Mouse (Mus musculus) brown adipose tissue, adult 24 weeks (tissue): ENCODE results near the gene Olfr512. TPM values are rescaled to one million over a fixed set of nuclear protein-coding genes. Genes with fewer than 3 reads are reported as not detected.

Experiments
- H3K27ac ChIP-seq: fragments of 200-500 bp; replicated peaks from 2 replicates; pipeline ENCODE4 v1.5.1; 2012; ENCODE audit warnings: low read depth, mild to moderate bottlenecking, low read length
- H3K4me1 ChIP-seq: fragments of 200-500 bp; 2 replicates; pipeline ENCODE4 v1.6.1; 2012; ENCODE audit warnings: low read length, mixed read lengths; ENCODE audit not compliant: control insufficient read depth, insufficient read depth, insufficient read length
- H3K4me3 ChIP-seq: fragments of 200-500 bp; 2 replicates; pipeline ENCODE4 v1.5.1; 2012; ENCODE audit warnings: low read depth, mild to moderate bottlenecking, low read length, moderate library complexity; ENCODE audit not compliant: insufficient read depth
- polyA plus RNA-seq: library from polyadenylated mRNA; stranded (reverse); fragments of >200 nt; gene quantifications from 2 replicates; pipeline ENCODE4 v1.2.4, GENCODE M21; 2012; ENCODE audit not compliant: missing spikeins, insufficient read depth, insufficient read length

Gene Olfr512
- polyA plus RNA-seq: not detected in 2 replicates

DNA sequence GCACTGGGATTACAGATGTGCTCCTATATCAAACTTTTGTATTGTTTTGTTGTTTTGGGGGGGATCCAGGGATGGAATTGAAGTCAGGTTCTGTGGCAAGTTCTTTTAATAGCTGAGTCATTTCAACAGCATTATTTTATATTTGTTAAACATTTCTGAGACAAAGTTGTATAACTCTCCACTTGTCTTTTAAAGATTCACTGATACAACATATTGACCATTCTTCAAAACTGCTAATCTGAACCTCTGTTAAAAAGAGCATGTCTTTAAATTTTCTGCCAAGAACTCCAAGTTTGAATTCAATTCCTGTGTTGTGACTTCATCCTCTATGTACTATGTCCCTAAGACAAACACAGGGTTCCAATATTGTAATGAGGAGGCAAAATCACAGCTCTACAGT is at the start of gene Olfr512:
TSS of gene Olfr512 (plus strand) at position 301 of the 400 bp plus-strand sequence.
- Histone ChIP-seq H3K4me3 (no peak within 1 kb of the TSS), H3K4me1 (no peaks in the 10 kb centered on the region), H3K27ac (no peak within 1 kb of the TSS)

DNA sequence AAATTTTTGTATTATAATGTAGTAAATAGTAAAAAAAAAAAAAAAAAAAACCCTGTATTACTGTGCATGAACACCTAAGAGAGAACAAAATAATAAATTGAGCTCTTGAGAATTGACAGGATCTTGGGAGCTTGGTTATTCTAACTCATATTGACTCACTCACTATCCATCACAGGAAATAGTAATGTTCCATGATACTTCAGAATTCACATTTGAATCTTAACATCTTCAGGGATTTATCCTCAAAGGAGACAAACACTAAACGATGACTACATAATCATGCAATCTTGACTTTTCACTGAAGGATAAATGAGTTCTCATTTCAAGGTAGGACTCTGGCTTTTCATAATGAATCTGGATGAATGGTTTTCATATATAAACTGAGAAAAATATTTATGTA is 47.0 kb upstream of the Olfr512 start, which contains the start of gene Olfr510:
TSS of gene Olfr510 (plus strand) at position 301 of the 400 bp plus-strand sequence.
- Histone ChIP-seq H3K4me1 (no peaks in the 10 kb centered on the region), H3K4me3 (no peak within 1 kb of the TSS), H3K27ac (no peak within 1 kb of the TSS)

DNA sequence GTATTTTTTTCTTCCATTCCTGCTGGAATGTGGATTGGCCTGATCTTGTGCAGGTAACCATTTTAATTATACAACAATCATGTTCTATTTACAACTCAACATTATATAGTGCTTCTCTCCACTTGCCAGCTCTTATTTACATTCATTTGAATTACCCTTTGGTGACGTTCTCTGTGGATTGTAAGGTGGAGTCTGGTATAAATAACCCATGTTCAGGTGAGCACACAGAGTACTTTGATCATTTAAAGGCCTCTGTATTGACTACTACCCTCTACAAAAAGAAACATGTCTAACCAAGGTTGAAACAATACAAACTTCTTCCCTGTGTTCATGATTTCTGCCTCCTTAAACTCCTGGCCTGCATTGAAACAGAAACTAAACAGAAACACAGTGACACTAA is 42.1 kb upstream of the Olfr512 start:
- no peak overlapping the region for H3K27ac ChIP-seq
- H3K4me3 ChIP-seq: no peak overlapping the region
- H3K4me1 ChIP-seq: no peaks in the 10 kb centered on the region

DNA sequence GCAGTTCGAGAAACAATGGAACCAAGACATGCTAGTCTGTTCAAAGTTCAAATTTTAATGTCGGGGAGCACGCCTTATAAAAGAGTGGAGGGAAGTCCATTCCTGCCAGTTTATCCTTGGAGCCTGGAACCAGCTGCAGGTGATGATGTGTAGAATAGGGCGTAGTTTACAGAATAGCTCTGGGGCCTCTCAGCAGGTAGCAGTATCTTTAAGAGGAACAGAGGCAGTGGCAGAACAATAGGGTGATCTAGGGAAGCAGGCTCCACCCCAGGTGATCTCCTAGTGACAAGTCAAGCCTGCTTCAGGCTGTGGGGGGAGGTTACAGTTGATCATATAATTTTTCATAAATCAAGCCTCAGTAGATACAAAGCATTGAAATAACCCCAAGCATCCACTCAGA is 34.2 kb upstream of the Olfr512 start:
- Histone ChIP-seq H3K4me1 (no peaks in the 10 kb centered on the region), H3K27ac (no peak overlapping the region), H3K4me3 (no peak overlapping the region)

DNA sequence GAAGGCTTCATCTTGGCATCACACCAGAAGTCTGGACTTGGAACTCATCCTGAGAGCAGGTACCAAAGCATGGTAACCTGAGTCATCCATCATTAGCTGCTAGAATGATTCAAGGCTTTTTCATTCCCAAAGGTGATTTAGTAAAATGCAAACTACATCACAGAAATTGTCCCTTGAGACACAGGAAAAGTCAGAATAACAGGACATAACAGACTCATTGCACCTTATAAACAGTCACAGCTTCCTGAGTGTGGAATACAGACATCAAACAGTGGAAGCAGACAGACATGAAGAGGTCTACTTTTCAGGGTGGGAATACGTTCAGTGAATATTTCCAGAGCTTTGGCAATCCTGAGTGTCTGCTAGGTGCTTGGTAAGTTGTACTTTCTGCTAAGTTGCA is 37.6 kb downstream of the Olfr512 start, which contains the start of gene Olfr513:
TSS of gene Olfr513 (plus strand) at position 301 of the 400 bp plus-strand sequence.
- no peaks in the 10 kb centered on the region for H3K4me1 ChIP-seq
- H3K27ac ChIP-seq: no peak within 1 kb of the TSS
- no peak within 1 kb of the TSS for H3K4me3 ChIP-seq

DNA sequence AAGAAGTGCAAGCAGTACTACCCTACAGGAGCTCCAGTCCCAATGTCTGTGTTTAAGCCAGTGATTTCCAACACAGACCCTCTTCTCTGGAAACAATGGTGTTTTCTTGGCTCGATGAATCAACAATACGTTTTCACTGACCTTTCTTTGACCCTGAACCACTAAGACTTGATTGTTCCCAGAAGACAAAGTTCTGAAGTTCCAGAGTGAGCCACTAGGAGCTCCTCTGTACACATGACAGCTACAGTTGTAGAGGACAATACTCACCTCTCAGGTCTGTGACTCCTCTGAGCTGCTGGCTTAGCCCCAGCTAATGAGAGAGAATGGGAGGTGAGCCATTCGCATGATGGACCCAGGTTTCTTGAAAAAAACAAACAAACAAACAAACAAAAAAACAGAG is 47.3 kb downstream of the Olfr512 start:
- Histone ChIP-seq H3K4me3 (no peak overlapping the region), H3K27ac (no peak overlapping the region)

More for the DNA sequence above, 47.3 kb downstream of the Olfr512 start:
- no peaks in the 10 kb centered on the region for H3K4me1 ChIP-seq

Other genes starting within 250 kb of the Olfr512 start
- not detected in 2 replicates for gene Olfr498, start 248.0 kb upstream of the Olfr512 start, polyA plus RNA-seq
- not detected in 2 replicates for gene Olfr502, start 188.3 kb upstream of the Olfr512 start, polyA plus RNA-seq
- not detected in 2 replicates for gene Olfr503, start 168.8 kb upstream of the Olfr512 start, polyA plus RNA-seq
- not detected in 2 replicates for gene Olfr504, start 147.5 kb upstream of the Olfr512 start, polyA plus RNA-seq
- not detected in 2 replicates for gene Olfr506, start 102.5 kb upstream of the Olfr512 start, polyA plus RNA-seq
- not detected in 2 replicates for gene Olfr507, start 91.5 kb upstream of the Olfr512 start, polyA plus RNA-seq
- not detected in 2 replicates for gene Olfr508, start 83.3 kb upstream of the Olfr512 start, polyA plus RNA-seq
- not detected in 2 replicates for gene Olfr509, start 61.4 kb upstream of the Olfr512 start, polyA plus RNA-seq
- not detected in 2 replicates for gene Olfr510, start 46.9 kb upstream of the Olfr512 start, polyA plus RNA-seq
- gene Olfr513, start 37.7 kb downstream of the Olfr512 start, polyA plus RNA-seq: not detected in 2 replicates
- not detected in 2 replicates for gene Olfr514, start 112.7 kb downstream of the Olfr512 start, polyA plus RNA-seq
- not detected in 2 replicates for gene Olfr516, start 137.2 kb downstream of the Olfr512 start, polyA plus RNA-seq
- gene Olfr517, start 159.1 kb downstream of the Olfr512 start, polyA plus RNA-seq: not detected in 2 replicates
- gene Olfr518, start 171.7 kb downstream of the Olfr512 start, polyA plus RNA-seq: not detected in 2 replicates
- not detected in 2 replicates for gene Olfr519, start 181.1 kb downstream of the Olfr512 start, polyA plus RNA-seq
- gene Nlrp10, start 216.9 kb downstream of the Olfr512 start, polyA plus RNA-seq: not detected in 2 replicates
- gene Eif3f, start 221.1 kb downstream of the Olfr512 start, polyA plus RNA-seq: 62.9 and 67.8 TPM in 2 replicates
- gene Tub, start 237.0 kb downstream of the Olfr512 start, polyA plus RNA-seq: 0.58 TPM in 1 of 2 replicates, not detected in the other